Mouse (Mus musculus) spleen, postnatal 14 days (tissue): ENCODE results near the gene Med13l.
A peak's percentile ranks its signal among the peaks of the same experiment; 100 is the strongest.

Experiments
- DNase-seq, 2 experiments: peaks; one replicate each; pipeline ENCODE4 v3.0.0; 2021 to 2022; ENCODE audit warnings: low spot score in 2 of 2

The Med13l gene

DNA sequence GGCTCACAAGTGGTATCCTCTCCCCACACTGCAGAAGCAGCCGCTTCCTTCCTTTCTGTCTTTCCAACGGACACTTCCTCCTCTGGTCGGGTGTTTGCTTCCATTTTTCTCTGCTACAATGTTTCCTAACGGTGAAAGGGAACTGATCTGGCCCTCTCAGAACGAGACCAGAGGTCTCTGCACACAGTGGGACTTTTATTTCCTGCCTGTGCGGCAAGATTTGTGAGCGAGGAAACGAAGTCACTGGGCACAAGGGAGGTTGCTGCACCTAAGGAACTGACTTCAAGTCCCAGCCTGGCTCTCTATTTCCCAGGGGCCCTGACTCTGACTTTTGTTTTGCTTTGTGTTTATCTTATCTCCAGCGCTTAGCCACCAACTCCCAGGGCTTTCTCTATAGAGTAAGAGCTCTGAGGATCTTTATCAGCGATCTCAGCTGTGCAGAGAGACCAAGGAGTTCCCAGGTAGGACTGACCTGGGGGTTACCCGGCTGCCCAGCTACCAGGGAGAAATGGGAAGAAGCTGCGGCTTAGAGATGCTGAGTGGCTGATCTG, 4.0 kb upstream of the Med13l start:
- DNase-seq: no peak

DNA sequence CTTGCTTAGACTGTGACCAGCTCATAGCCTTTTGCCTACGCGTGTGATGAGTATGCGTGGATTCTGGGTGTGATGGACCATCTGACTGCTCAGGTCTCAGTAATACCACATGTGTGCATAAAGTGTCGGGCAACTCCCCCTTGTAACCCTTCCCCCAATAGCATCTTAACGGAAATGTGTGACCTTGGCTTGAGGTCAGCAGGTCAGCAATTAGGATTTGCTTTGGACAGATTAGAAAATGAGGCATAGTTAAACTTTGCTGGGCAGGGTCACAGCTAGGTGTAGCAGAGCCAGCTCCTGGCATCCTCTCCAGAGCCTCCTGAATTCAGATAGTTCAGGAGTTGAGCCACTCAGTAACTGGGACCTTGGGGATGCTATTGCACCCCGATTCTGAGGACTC, 1.6 kb upstream of the Med13l start:
- DNase-seq: no peak

DNA sequence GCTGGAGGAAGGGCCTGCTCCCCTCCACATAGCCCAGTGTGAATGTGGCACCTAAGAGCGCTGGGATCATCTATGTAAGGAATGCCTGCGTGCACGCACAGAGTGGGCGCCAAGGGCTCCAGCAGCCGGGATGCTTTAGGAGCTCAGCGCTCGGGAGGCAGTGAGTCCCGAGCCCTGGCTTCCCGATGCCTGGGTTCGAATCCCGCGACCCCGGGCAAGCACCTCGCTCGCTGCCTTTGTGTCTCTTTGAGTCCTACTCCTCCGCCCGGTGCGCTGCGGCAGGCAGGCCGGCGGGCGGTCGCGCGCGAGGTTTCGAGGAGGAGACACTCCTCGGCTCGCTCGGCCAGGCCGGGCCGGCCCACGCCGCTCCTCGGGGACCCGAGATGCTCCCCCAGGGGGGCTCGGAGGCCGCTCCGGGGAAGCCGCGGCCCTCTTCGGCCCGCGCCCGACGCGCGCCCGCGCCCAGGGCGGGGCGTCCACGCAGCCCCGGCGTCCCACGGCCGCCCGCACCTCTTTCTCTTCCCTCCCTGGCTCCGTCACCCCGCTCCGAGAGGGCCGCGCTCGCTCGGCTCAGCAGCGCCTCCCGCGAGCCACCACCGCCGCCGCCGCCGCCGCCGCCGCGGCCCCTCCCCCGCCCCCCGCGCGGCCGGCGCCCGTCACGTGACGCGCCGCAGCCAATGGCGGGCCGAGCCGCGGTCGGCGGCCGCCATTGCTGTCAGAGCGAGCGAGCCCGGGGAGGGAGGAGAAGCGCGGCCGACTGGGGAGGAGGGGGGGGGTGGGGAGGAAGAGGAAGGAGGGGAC, 695 bp upstream of the Med13l start:
- DNase-seq: peak; percentile 74 to 79

DNA sequence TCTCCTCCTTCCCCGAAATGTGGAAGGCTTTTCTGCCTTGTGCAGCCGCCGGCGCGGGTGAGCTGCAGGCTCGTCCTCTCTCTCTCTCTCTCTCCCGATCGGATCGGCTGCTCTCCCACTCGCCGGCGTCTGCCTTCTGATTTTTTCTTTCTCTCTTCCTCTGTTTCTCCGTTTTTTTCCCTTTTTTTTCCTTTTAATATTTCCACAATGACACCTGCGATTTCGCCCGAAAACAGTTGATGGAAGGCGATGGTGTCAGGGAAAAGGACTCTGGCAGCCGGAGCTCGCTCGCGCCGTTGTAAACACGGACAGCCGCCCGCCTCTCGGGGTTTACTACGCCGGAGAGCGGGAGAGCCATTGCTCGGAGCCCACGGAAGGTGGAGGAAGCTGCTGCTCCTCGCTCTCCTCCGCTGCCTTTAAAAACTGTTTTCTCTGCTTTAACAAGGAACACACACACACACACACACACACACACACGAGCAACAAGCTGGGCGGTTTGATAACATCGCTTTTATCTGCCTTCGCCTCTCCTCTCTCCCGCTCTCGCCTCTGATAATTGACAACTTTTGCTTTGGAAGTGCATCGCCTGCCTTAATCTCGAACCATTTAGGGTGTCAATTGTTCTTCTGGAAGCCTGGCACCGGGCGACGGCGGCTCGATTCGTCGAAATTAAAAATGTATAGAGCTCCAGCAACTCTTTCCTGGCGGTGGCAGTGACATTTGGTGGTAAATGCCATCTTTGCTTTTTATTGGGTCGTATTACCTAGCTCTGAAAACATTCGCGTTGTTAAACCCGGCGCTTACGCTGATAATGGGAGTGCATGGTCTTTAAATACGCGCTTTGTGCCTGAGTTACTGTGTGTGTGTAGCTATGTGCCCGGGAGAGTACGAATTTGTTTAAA, 858 bp downstream of the Med13l start:
- peak; percentile 26 to 45 for DNase-seq

DNA sequence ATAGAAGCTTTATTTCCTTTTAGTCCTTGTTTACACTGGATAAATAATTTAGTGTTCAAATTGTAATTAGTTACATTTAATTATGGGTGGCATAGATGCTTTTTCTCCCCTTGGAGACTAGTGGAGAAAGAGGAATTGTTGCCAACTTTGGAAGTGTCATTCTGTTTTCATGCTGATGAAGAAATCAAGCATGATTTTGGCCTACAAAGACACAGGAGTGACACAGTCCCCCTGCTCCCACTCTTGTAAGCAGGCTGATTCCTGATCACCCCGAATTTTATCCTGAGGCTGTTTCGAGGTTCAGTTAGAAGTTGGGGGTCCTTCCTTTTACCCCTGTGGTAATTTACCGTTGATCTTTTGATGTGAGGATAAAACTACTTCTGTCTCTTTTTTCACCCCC, 1.7 kb downstream of the Med13l start:
- DNase-seq: no peak

DNA sequence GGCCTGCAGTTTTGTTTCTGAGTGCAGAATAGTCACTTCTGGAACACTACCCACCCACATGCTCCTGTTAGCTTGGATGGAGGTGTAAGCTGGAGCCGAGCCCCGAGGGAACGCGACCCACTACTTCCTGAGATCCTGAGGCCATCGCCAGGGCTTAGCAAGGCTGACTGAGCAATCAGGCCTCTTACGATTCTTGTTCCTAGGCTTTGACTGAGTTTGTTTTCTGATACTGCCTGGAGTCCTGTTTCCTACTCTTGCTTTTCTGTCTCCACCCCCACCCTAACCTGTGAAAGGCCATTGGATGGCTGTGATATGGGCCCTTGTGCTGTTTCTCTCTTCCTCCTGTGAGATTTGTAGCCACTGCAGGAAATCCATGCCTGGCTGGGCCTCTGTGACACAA, 3.1 kb downstream of the Med13l start:
- DNase-seq: no peak

DNA sequence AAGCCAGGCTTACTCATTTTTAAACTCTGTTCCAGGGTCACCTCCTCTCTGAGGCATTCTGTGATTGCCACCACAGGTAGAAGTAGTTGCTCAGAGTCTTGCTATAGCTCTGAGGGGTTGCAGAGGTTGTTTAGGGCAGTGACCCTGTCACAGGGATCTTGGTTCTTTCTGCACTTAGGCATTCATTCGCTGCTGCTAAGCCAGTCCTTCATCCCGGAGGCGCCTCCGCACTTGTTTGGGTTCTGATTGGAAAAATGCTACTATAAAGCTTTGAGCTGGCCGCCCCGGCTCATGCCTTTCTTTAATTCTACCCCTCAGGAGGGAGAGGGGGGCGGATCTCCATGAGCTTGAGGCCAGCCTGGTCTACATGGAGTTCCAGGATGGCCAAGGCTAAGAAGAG, 6.9 kb downstream of the Med13l start:
- no peak for DNase-seq

DNA sequence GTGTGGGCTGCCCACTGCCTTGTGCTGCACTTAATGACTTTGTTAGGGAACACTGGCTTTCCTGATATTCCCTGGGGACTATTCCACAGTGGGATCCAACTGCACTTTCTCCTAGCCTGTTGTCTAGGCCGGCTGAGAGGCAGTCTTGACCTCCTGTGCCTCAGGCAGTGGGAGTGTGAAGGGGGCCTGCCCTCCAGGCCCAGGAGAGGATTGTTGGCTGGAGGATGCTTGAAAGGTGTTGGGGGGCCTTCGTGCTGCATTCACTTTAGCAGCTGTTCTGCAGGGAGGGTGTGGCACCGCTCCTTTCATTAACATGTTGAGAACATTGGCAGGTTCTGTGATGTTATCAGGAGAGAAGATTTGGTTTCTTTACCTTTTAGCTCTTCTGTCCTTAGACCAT, 8.5 kb downstream of the Med13l start:
- DNase-seq: no peak

DNA sequence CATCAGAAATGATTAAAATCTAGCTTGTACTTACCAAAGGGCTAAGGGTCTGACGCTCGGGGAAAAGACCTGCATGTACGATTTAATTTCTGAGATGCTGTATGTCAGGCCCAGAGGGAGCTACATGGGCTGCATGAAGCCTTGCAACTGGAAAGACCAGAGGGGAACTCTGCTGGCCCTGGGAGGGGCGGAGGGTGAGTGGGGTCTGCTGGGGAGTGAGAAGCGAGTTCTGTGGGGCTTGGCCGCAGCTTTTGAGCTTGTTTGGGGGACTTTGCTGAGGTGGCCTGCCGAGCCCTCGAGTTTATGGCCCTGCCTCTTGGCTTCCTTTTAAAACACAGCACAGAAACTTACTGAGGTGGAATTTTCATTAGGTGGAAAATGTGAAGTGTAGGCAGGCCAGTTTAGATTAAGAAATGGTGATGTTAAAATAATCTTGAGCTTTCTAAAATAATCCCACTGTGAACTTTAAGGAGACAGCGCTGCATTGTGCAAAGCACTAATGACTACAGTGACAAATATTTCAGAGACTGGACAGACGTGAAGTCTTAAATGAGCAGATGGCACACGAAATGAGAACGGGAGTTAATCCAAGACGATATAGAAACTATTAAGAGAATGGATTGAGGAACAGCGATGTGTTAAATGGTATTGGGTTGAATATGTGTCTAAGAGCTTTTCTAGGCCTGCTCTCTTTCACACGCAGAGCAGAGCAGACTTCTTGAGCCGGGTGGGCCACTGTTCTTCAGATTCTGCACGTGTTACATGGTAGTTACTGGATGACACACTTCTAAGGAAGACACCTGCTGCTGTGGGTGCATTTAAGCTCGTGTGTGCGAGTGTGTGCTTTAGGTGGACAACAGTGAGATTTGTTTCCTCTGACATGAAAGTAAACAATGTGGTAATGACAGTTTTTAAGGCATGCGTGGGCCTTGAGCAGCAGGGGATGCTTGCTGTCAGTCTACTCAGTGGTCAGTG, 9.4 kb downstream of the Med13l start:
- DNase-seq: no peak

DNA sequence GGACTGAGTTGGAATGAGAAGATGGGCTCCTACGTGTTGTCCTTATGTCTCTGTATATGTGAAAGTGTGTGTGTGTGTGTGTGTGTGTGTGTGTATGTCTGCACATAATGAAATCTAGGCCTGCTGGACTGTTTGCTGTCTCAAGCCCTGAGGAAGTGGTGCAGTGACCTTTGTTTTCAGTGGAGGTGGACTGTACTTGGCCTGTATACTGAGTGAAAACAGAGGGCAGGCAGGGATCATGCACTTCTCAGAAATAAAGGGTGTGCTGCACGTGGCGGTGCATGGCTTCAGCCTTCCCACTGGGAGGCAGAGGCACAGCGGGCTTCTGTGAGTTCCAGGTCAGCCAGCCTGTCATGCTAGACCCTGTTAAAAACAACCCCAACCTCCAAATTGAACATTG, 11.0 kb downstream of the Med13l start:
- DNase-seq: no peak

DNA sequence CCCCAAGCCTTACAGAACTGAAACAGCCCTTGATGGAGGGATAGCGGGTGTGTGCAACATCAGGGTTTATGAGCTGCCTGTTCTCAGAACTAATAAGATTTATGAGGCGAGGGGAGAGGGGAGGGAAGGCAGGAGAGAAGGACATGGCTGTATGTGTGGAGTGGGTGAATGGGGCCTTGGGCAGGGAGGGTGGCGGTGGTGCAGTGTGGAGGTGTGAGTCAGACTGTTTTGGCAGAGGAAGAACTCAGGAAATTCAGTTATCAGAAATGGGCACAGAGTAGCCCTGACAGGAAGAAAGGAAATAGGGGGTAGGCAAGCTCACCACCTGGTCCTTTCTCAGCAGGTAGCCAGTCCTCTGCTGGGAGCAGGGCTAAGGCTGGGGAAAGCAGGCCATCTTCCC, 13.8 kb downstream of the Med13l start:
- DNase-seq: no peak

DNA sequence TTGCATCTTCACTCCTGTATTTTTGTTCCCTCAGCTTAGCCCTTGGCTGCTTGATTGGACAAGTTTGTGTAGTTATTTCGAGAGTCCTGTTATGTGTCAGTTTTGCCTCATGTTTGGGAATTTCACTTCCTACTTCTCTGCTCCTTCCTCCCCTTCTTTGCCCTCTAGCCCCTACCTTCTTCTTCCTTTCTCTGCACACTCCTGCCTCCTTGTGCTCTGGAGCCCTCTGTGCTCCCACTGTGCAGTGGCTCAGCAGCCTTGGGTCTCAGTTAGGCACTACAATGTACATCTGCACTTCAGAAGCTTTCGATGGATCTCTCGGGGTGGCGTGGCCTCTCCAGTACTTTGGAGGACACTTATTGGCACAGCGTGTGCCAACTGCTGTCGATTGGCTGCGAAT, 14.5 kb downstream of the Med13l start:
- DNase-seq: no peak

DNA sequence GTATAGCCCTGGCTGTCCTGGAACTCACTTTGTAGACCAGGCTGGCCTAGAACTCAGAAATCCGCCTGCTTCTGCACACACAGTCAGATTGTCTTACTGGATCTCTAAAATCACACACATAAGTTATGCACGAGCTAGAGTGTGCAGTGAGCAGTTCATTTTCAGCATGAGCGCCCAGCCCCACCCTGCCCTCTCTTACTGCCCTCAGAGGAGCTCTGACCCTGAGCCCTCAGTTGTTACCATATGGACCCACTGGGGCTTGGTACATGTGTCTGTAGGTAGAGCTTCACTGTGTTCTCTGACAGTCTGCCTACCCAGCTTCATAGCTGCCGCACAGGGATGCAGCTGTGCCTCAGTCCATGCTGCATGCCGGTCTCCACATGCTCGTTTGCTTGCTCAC, 15.4 kb downstream of the Med13l start:
- DNase-seq: no peak

DNA sequence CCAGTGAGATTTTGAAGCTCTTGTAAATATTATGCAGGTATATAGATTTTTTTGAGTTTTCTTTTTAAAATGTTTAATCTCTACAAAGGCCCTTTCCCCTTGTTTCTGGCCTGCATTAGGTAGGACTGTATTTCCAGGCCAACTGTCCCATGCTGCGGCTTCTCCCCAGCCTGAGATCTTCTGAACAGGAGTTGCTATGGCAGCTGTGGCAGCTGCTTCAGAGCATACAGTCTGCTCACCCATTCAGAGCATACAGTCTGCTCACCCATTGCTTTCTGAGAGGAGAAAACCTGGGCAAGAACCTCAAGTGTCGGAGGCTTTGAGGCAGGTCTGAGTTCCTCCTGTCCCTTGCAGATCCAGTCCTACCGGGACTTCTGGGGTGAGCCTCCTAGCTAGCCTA, 16.3 kb downstream of the Med13l start:
- DNase-seq: no peak

DNA sequence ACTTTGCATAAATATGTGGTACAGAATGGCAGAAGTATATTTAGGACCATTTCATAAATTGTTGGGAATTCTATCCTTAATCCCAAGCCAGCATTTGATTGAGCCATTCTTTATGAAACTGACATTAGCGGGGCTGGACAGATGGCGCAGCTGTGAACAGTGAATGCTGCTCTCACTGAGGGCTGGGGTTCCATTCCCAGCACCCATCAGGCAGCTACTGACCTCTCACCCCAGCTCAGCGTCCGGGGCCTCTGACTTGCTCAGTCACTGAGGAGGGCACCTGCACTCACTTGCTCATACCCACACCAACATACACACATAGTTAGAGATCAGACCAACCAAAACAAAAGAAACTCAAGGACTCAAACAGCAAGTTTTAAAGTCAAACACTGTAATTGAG, 24.9 kb downstream of the Med13l start:
- no peak for DNase-seq

DNA sequence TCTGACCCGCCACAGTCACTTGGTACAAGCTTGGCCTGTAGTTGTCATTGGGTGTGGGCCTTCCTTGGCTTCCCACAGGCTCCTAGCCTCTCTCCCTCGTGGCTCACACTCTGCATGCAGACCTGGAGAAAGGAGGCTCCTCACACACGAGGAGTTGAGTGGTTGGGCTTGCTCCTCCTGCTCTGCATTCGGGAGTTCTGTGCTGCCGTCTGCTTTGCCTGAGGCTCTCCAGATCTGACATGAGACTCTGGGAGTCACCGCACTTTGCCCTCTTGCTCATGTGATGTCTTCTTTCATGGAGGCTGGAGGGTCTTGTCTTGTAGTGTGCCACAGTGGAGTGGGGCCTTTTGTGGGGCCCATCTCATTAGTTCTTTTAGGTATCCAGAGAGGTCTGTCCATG, 26.1 kb downstream of the Med13l start:
- no peak for DNase-seq

DNA sequence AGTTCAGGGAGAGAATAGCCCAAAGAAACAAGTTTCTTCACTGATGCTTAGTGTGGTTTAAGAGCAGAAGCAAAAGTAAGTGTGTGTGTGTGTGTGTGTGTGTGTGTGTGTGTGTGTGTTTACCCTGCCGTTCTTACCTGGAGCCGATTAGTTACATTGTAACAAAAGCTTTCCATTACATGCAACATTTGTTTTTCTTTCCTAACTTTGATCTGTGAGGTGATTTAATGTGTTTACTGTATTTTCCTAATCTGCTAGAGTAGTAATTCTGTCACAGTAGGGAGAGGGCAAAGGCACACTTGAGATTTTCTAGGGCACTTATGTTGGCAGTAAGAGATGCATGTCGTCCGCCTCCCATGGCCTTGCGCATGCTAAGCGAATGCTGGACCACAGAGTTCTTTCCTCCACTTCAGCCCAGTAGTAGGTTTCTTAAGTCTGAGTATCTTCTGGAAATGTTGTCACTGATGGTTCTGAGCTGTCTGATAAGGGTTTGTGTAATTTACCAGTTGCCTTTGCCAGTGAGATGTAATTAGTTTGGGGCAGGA, 28.0 kb downstream of the Med13l start:
- DNase-seq: no peak

DNA sequence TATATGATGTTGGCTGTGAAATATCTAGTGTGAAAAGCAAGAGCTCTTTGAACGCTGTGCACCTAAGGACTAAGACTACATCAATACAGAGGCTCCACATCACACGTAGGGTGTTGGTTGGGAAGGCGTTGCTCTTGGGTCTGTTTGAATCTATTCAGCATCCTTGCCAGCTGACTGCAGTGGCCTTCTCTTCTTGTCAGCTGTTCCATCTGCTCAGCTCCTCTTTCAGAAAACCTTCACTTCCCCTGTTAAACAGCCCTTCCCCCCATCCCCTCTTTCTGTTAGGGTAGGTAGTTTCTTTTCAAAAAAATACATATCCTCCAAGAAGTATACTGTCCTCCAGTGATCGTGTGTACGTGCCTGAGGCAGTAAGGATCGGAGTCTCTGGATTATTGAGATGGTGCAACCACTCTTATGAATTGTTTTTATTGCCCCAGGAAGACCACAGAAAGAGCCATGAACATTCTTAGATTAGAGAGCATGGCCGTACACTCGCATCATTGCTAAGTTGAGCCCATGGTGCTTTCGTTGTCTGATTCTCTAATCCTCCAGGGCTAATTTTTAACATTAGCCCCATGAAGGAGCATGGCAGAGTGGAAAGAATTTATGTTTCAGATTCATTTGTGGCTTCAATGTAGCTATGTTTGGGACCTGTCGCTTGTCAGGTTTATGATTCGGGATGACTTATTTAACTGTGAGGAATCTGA, 28.9 kb downstream of the Med13l start:
- DNase-seq: no peak

DNA sequence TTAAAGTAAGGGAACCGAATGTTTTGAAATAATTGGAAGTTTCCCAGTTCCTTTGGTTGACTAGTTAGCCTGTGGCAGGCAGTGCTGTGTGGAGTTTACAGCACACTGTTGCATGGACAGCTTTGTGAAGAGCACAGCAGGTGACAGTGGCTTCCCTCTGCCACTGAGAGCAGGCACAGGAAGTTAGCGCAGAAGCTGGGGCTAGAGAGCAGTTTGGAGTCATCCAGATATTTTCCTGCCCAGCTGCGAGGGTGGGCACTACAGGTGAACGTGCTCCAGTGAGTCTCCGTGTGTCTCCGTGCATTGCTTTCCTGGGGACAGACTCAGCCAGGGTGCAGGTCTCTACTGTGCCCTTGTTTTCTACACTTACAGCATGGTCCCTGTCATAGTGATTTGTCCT, 30.4 kb downstream of the Med13l start:
- no peak for DNase-seq

DNA sequence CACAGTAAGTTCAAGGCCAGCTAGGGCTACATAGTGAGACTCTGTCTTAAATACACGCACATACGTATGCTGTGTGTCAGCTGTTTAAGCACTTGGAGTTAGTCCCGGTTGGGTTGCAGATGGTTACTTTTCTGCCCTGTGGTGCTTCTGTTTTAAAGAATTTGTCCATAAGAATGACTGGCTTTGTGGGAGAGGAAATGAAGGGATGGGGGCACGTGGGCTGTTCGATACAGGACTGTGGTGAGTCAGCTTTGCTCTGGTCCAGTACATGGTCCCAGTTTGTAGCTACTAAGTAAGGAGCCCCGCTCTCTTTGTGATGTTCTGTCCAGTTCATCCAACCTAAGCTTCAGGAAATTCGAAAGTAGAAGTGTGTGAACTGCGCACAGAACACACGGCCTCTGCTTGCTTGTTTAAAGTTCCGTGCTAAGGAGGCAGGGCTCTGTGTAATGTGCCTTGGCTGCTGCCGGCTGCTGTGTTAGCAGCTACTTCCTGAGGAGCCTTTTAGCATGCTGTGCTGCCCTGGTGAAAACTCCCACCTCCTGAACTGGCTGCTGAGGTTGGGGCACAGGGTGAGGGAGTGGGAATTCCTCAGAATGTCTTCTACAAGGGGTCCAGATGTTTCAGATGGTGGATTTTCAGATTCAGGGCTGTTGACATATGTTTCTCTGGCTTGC, 31.5 kb downstream of the Med13l start:
- no peak for DNase-seq
